Mouse (Mus musculus): ENCODE data around the gene Suclg2.
A peak's percentile ranks its signal among the peaks of the same experiment; 100 is the strongest.

Suclg2 gene

GRCm38 (mm10) chr6:95699326-95699725 lies 19.3 kb downstream of the Suclg2 start:
- DNase-seq = no peak

DNA sequence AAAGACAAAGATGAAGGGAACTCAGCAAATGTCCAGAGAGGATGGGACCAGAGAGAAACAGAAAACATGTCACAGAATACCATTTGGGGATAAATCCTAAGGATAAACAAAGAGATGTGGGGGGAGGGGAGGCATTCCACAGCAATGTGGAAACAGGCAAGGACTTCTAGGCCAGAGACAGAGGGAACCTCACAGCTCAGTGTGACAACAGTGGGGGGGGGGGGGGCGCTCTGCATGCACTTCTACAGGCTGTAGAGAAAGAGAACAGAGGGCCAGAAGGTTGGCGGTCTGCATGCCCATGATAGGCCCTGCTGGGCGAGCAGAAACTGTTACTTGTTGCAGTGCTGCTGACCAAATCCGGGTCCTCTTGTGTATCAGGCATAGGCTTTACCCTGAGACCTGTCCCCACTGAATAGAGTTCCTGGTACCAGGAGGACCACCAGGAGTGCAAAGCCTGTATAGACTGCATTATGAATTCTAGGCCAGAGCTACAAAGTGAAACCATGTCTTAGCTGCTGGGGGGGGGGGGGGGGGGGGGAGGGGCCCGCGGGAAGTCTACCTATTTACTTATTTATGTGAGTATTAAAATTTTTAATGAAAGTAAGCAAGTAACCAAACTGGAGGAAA lies 20.0 kb downstream of the Suclg2 start:
- no peak for DNase-seq

DNA sequence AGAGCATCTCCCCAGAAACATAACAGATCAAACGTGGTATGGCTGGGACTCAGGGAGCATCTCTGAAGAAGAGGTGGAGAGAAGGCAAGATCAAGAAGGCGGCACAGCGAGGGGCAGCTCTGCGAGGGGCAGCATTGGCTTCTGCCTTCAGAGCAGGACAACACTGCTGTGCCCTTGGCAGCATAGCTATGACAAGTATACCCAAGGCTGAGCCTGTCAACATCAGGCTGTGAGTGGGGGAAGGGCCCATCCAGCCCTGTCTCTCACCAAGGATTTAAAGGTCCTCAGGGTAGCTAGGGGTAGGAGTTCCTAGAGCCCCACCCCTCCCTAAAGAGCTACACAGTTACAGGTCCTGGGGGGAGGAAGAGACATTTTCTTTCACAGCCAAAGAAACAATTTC lies 23.7 kb downstream of the Suclg2 start:
- DNase-seq = no peak

- no peak for DNase-seq
Measured at GRCm38 (mm10) chr6:95685242-95685641, 33.4 kb downstream of the Suclg2 start.

- DNase-seq = no peak
Measured at GRCm38 (mm10) chr6:95679718-95680117, 38.9 kb downstream of the Suclg2 start.

DNA sequence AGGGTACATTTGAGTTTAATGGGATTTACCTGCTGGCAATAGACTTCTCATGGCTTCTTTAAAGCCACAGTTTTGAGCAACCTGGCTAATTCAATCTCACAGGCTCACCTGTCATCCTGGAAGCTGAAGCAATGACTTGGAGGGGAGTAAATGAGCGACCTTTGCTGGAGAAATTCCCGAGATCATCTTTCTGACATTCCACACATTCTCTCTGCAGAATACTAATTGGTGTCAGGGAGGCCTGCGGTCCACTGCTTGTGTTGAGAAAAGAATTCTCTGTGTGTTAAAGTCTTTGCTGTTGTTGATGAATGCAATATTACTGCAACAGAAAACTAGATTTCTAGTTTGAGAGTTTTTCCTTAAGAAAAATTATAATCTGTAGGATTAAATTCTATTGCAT lies 39.3 kb downstream of the Suclg2 start:
- no peak for DNase-seq

- DNase-seq = no peak
Measured at GRCm38 (mm10) chr6:95676951-95677350, 41.6 kb downstream of the Suclg2 start.

DNA sequence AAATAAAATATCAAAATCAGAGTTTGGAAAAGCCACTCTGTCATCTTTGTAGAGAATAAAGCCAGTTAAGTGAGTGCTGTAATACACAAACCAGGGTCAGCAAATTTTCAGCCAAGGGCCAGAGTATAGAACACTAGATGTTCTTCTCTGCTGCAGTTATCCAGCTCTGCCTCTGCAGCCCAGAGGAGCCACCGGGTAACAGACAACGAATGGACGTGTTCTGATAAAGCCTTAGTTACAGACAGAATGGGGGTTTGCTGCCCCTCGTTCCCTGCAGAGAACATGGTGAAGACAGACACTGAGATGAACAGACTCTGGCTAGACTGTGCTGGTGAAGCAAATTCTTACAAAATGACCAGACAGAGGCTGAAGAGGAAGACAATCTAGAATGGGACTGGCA lies 42.2 kb downstream of the Suclg2 start:
- no peak for DNase-seq

DNA sequence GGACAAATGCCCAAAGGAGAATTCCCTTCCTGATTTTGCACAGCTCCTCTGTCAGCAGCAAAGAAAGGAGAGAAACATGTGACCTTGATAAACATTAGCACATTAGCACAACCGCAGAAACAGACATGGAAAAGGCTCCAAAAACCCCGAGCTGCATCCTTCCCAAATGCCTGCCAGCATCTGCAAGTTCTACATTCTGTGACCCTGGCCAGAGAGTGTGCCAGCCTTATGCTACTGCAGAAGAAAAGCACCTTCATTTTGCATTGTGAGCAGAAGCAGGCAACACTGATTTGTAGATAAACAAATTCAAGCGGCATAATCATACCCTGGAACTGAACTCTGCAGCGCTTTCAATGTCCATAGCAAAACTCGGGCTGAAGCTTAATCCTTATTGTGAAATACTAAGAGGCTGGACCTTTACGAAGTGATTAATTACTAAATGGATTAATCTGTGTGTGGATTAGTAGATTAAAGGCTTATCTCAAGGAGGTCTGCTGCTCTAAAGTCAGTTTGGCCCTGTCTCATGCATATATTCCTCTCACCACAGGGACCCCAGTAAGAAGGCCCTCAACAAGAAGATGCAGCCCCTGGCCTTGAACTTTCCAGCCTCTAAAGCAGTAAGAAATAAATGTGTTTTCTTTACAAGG lies 43.4 kb downstream of the Suclg2 start:
- no peak for DNase-seq

DNA sequence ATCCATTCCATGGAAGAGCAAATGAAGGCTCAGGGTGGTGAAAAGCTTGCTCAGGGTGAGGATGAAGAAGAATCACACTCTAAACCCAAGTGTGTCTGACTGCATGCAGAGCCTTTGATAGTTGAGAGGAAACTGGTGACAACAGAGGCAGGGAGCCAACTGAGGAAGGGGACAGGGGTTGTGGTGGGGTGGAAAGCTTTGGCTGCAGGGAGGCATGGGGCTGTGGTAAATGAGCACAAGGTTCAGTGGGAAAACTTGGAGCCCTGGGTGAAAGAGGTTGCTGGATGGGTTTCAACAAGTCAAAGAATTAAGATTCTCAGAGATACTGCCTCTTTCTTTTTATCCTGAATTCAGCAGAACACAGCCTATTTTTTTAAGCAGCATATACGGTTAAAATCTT lies 43.9 kb downstream of the Suclg2 start:
- DNase-seq = no peak

- DNase-seq = peak; percentile 26
Measured at GRCm38 (mm10) chr6:95669335-95669729, 49.3 kb downstream of the Suclg2 start.

DNA sequence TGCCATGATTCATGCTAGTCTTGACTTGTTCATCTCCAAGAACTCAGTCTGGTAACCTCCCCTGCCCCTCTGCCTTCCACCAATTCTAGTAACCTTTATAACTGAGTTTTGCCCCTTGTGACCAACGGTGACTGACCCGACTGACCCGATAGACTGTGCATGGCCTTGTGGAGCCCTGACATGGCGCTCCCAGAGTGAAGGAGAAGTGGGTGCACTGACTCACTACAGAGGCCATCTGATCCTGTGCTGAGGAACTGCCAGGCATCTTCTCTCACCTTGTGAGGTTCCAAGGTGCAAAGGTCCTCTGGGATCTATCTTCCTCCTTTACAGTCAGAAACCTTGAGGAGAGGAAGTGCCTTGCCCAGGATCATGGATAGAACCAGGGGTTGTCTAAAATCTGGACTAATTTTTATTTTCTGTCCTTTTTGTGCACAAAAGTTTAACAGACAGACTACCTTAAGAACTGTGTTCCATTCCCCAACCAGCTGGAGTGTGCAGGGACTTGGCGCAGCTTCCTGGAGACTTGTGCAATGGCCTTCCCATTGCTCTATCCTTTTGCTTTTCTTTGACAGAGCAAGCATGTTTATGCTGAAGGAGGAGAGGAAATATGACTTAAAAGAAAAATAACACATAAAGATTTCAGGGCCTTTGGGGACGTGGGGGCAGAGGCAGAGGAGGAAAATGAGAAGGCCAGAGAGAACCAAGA lies 49.8 kb downstream of the Suclg2 start:
- DNase-seq = no peak

- no peak for DNase-seq
Measured at GRCm38 (mm10) chr6:95657671-95658070, 60.9 kb downstream of the Suclg2 start.

GRCm38 (mm10) chr6:95653662-95654061 lies 64.9 kb downstream of the Suclg2 start:
- DNase-seq = no peak

DNA sequence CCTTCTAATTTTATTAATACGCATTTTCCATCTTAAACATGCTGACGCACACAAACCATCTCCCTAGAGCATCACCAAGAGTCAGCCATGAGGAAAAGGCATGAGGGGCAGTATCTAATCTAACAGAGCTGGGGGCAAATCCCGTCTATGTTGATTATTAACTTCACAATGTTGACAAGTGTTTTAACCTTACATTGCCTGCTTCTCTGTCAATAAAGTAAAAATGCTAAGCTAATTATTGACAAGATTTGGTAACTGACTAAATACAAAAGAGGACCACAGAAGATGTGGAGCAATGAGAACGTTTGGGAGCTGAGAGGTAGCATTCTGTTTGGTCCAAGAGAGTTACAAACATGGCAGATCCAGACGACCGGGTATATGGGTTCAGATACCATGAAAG lies 65.8 kb downstream of the Suclg2 start:
- no peak for DNase-seq

DNA sequence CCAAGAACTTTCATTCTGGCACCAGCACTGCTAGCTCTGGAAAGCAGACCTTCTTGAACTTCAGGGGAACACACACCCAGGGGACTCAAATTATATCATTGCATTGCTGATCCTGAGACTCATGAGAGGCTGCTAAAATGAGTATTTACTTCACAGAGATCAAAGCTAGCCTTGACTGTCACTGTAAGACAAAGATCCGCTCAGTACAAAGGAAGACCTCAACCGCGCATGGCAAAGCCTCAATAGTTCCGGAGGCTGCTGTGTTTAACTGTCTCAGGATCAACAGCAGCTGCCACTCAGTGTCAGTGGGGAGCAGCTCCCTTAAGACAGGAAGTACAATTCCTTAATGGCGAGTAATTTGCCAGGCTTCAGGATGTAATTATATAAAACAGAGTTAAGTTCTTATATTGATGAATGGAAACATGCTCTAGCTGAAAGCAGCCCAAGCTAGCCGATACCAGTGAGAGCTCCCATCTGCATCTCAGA lies 67.2 kb downstream of the Suclg2 start:
- DNase-seq = no peak

DNA sequence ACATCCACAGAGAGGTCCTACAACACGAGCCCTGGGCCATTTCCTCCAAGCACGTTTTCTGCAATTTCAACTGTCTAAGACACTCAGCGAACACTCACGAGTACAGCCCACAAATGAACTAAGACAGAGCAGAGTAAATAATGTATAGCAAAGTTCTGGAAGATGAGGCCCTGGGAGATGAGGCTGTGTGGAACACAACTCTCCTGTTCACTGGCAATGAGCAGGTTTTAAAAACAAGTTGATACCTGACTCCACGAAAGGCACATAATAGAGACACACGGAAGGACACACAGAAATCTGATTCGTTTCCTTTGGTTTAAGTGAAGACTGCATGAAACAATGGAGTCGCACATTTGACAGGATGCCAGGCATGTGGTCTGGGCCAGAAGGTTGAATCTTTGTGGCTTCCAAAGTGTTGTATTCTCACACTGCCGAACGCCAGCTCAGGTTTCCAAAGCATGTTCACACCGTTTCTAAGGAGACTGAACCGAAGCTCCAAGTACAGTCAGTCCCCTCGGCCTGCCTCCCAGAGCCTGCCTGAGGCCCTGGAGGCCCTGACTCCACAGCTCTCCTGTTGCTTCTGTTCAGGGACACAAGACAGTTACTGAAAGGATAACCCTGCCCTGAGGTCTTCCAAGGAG lies 68.4 kb downstream of the Suclg2 start:
- DNase-seq = no peak

DNA sequence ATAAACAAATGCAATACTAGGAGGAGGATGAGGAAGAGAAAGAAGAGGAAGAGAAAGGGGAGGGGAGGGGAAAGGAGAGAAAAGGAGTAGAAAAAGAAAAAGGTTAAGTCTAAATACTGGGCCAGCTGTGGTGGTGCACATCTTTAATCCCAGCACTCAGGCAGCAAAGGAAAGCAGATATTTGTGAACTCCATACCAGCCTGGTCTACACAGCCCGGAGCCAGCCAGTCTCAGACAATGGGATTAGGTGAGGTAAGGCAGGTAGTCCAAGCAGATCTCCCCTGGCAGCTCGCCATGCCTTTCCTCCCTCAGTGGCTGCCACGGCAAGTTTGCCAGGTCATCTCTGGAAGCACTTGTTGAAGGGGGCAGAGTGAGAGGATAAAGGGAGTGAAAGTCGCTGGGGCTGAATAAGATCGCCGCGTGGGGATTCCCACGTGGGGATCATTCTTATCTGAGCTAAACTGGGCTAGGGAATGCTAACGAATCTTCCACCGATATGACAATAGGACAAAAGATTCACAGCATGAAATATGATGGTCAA lies 69.4 kb downstream of the Suclg2 start:
- DNase-seq = no peak

DNA sequence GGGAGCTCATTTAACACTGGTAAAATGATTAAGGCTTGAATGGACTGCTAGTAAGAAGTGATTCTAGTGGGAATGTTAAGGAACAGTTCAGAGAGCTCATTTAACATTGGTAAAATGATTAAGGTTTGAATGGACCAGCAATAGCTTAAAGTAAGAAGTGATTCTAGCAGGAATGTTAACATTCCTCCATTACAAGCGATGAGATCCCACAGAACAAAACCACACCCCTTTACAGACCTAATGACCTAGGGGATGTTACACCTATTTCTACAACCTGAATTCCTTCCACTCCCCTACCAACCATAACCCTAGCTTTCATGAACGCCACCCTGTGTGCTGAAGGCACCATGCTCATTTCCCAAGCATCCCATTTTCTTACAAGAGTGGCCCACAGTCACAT lies 81.2 kb downstream of the Suclg2 start:
- DNase-seq = no peak

- DNase-seq = no peak
Measured at GRCm38 (mm10) chr6:95635411-95635810, 83.2 kb downstream of the Suclg2 start.

GRCm38 (mm10) chr6:95629071-95629470 lies 89.5 kb downstream of the Suclg2 start:
- no peak for DNase-seq

DNA sequence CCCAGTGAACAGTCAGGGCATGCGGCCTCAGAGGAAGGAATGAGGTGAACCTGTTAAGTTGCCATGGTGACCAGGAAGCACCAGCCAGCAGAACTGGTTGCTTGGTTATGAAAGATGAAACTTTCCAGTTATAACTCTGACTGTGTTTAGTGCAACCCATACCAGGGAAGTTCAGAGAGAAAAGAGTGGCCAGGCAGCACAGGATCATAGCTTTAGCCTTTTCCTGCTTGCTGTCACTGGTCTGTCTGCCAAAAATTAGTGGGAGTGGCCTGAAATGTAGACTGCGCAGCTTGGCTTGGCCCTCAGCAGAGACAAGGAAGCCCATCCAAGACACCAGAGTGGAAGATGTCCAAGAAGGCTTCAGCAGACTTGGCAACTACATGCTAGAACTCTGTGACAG lies 96.8 kb downstream of the Suclg2 start:
- peak; percentile 4 for DNase-seq

DNA sequence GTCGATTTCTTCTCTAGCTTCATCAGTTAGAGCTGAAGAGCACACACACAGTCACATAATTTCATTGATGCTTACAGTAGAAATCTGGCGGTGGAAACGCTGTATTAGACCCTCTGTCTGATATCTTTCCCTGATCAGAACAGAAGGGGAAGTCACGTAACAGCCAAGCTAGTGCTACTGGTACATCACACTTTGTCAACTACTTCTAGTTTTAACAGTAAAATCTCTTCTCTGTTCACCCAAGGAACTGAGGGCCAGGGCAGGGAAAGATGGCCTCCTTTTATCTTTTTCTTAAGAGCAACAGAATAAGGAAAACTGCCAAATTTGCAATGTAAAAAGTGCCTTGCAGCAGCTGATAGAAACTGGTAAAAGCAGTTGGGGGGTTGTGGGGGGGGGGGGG lies 97.8 kb downstream of the Suclg2 start:
- DNase-seq = no peak
